Mouse (Mus musculus): ENCODE data around the gene Zfp940. TPM values are rescaled to one million over a fixed set of nuclear protein-coding genes. Genes with fewer than 3 reads are reported as not detected.
"Not testable (repeated sequence)": the region's sequence is repeated elsewhere in the genome, so short reads cannot be mapped to it uniquely, and the experiment has no call there.

Gene Zfp940
- total and polyA plus RNA-seq, 3 experiments: 8.4 to 13.7 TPM; not detected in 1

- Histone ChIP-seq H3K4me3 (ENCODE audit: control insufficient read depth in 1 of 2, insufficient read depth in 1 of 2, low read depth in 2 of 2, low read length in 2 of 2) (no peak overlapping the region), H3K4me1 (ENCODE audit: control insufficient read depth in 1 of 2, insufficient read depth in 2 of 2, low read length in 2 of 2) (no peaks in the 10 kb centered on the region), H3K27me3 (ENCODE audit: control insufficient read depth in 1 of 2, insufficient read depth in 2 of 2, low read length in 2 of 2) (no peaks in the 10 kb centered on the region), H3K36me3 (ENCODE audit: control insufficient read depth in 1 of 2, insufficient read depth in 2 of 2, low read length in 2 of 2) (no peaks in the 10 kb centered on the region; a peak in 1 of 4 replicates), H3K79me2 (ENCODE audit: control insufficient read depth, insufficient read depth, low read length, poor library complexity) (no peaks in the 10 kb centered on the region), H3K27ac (ENCODE audit: control insufficient read depth, low read depth, low read length) (no peak overlapping the region), H3K9me3 (replicated peaks; ENCODE audit: insufficient read depth, low read length) (no peaks in the 10 kb centered on the region), H3K9ac (ENCODE audit: control insufficient read depth, low read depth, low read length, poor library complexity, severe bottlenecking) (no peak overlapping the region)
- no peak for TF ChIP-seq MXI1 (IDR thresholded peaks at IDR 0.05; ENCODE audit: low read depth, low read length)
- no peak for TF ChIP-seq CHD2 (IDR thresholded peaks at IDR 0.05; ENCODE audit: low read length)
- no peak for TF ChIP-seq TAL1 (IDR thresholded peaks at IDR 0.05; ENCODE audit: low read length)
- TF ChIP-seq POLR2AphosphoS2 (IDR thresholded peaks at IDR 0.05; ENCODE audit: low read length): no peak
- no peak for TF ChIP-seq SMC3 (IDR thresholded peaks at IDR 0.05; ENCODE audit: low read depth, low read length)
- TF ChIP-seq ZKSCAN1 (IDR thresholded peaks at IDR 0.05; ENCODE audit: low read depth, low read length): no peak
- no peak for TF ChIP-seq ELF1 (IDR thresholded peaks at IDR 0.05; ENCODE audit: low read depth, low read length)
- no peak for TF ChIP-seq GATA1 (IDR thresholded peaks at IDR 0.05; ENCODE audit: low read depth, low read length)
- TF ChIP-seq POLR2A (IDR thresholded peaks at IDR 0.05; ENCODE audit: control insufficient read depth in 1 of 2, insufficient read depth in 1 of 2, low read depth in 1 of 2, low read length in 2 of 2, poor library complexity in 1 of 2): no peak
- TF ChIP-seq KAT2A (conservative IDR thresholded peaks at IDR 0.05; ENCODE audit: low read depth, low read length): no peak
- no peak for TF ChIP-seq MYC (IDR thresholded peaks at IDR 0.05; ENCODE audit: low read depth, low read length)
- no peak for TF ChIP-seq EP300 (IDR thresholded peaks at IDR 0.05; ENCODE audit: low read depth in 1 of 2, low read length in 2 of 2)
- TF ChIP-seq NELFE (IDR thresholded peaks at IDR 0.05; ENCODE audit: low read depth, low read length): no peak
- TF ChIP-seq CHD1 (IDR thresholded peaks at IDR 0.05; ENCODE audit: low read depth, low read length): no peak
- no peak for TF ChIP-seq POLR2AphosphoS5 (IDR thresholded peaks at IDR 0.05; ENCODE audit: borderline replicate concordance, low read depth, low read length)
- TF ChIP-seq UBTF (IDR thresholded peaks at IDR 0.05; ENCODE audit: borderline replicate concordance, insufficient read depth, low read depth, low read length): no peak
- no peak for TF ChIP-seq RAD21 (IDR thresholded peaks at IDR 0.05; ENCODE audit: low read depth, low read length)
- no peak for TF ChIP-seq RCOR1 (IDR thresholded peaks at IDR 0.05; ENCODE audit: low read depth, low read length)
- no peak for TF ChIP-seq MYB (IDR thresholded peaks at IDR 0.05; ENCODE audit: low read depth, low read length)
- no peak for TF ChIP-seq E2F4 (IDR thresholded peaks at IDR 0.05; ENCODE audit: borderline replicate concordance, low read depth, low read length)
- no peak for DNase-seq (ENCODE audit: low read depth, low spot score)
These were observed 27.4 kb upstream of the Zfp940 start for GRCm38 (mm10) chr7:29880916-29881315.

- Histone ChIP-seq H3K36me3 (ENCODE audit: control insufficient read depth in 1 of 2, insufficient read depth in 2 of 2, low read length in 2 of 2) (peaks cover 0 to 5% of the 10 kb centered on the region in 2 experiments; a peak in 2 of 4 replicates), H3K9ac (ENCODE audit: control insufficient read depth, low read depth, low read length, poor library complexity, severe bottlenecking) (no peak overlapping the region), H3K9me3 (replicated peaks; ENCODE audit: insufficient read depth, low read length) (no peaks in the 10 kb centered on the region), H3K4me3 (ENCODE audit: control insufficient read depth in 1 of 2, insufficient read depth in 1 of 2, low read depth in 2 of 2, low read length in 2 of 2) (no peak overlapping the region), H3K4me1 (ENCODE audit: control insufficient read depth in 1 of 2, insufficient read depth in 2 of 2, low read length in 2 of 2) (no peaks in the 10 kb centered on the region), H3K27me3 (ENCODE audit: control insufficient read depth in 1 of 2, insufficient read depth in 2 of 2, low read length in 2 of 2) (no peaks in the 10 kb centered on the region), H3K27ac (ENCODE audit: control insufficient read depth, low read depth, low read length) (no peak overlapping the region), H3K79me2 (ENCODE audit: control insufficient read depth, insufficient read depth, low read length, poor library complexity) (no peaks in the 10 kb centered on the region)
- DNase-seq (ENCODE audit: low read depth, low spot score): no peak
- TF ChIP-seq UBTF (IDR thresholded peaks at IDR 0.05; ENCODE audit: borderline replicate concordance, insufficient read depth, low read depth, low read length): no peak
- TF ChIP-seq NELFE (IDR thresholded peaks at IDR 0.05; ENCODE audit: low read depth, low read length): no peak
- no peak for TF ChIP-seq RAD21 (IDR thresholded peaks at IDR 0.05; ENCODE audit: low read depth, low read length)
- no peak for TF ChIP-seq SIN3A (IDR thresholded peaks at IDR 0.05; ENCODE audit: low read length)
- no peak for TF ChIP-seq ZNF384 (IDR thresholded peaks at IDR 0.05; ENCODE audit: low read depth, low read length)
- no peak for TF ChIP-seq SMC3 (IDR thresholded peaks at IDR 0.05; ENCODE audit: low read depth, low read length)
- no peak for TF ChIP-seq GABPA (IDR thresholded peaks at IDR 0.05; ENCODE audit: low read depth, low read length)
- no peak for TF ChIP-seq KAT2A (conservative IDR thresholded peaks at IDR 0.05; ENCODE audit: low read depth, low read length)
- TF ChIP-seq USF2 (IDR thresholded peaks at IDR 0.05; ENCODE audit: borderline replicate concordance in 1 of 2, insufficient read depth in 1 of 2, low read depth in 1 of 2, low read length in 2 of 2): no peak
- no peak for TF ChIP-seq TCF12 (IDR thresholded peaks at IDR 0.05; ENCODE audit: low read depth, low read length)
- TF ChIP-seq POLR2A (IDR thresholded peaks at IDR 0.05; ENCODE audit: control insufficient read depth in 1 of 2, insufficient read depth in 1 of 2, low read depth in 1 of 2, low read length in 2 of 2, poor library complexity in 1 of 2): no peak
- no peak for TF ChIP-seq ZKSCAN1 (IDR thresholded peaks at IDR 0.05; ENCODE audit: low read depth, low read length)
- no peak for TF ChIP-seq TAL1 (IDR thresholded peaks at IDR 0.05; ENCODE audit: low read length)
- TF ChIP-seq POLR2AphosphoS5 (IDR thresholded peaks at IDR 0.05; ENCODE audit: borderline replicate concordance, low read depth, low read length): no peak
These were observed 26.6 kb upstream of the Zfp940 start for GRCm38 (mm10) chr7:29880056-29880455.

DNA sequence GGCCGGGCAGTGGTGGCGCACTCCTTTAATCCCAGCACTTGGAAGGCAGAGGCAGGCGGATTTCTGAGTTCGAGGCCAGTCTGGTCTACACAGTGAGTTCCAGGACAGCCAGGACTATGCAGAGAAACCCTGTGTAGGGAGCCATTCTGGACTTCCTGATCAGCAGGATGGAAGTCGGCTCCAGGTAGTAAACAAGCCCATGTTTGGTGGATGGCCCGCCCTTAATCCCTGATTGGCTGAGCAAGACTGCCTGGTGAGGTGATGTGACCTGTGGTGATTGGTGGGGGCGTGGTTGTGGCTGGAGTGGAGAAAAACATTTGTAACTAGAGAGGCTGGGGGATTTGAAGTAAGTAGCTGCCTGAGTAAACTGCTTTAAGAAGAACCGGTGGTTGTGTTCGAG lies 24.1 kb upstream of the Zfp940 start:
- DNase-seq (ENCODE audit: low read depth, low spot score); H3K4me1 ChIP-seq (ENCODE audit: control insufficient read depth in 1 of 2, insufficient read depth in 2 of 2, low read length in 2 of 2); H3K9ac ChIP-seq (ENCODE audit: control insufficient read depth, low read depth, low read length, poor library complexity, severe bottlenecking); H3K79me2 ChIP-seq (ENCODE audit: control insufficient read depth, insufficient read depth, low read length, poor library complexity); H3K9me3 ChIP-seq (replicated peaks; ENCODE audit: insufficient read depth, low read length); H3K4me3 ChIP-seq (ENCODE audit: control insufficient read depth in 1 of 2, insufficient read depth in 1 of 2, low read depth in 2 of 2, low read length in 2 of 2); H3K27me3 ChIP-seq (ENCODE audit: control insufficient read depth in 1 of 2, insufficient read depth in 2 of 2, low read length in 2 of 2); H3K27ac ChIP-seq (ENCODE audit: control insufficient read depth, low read depth, low read length); H3K36me3 ChIP-seq (ENCODE audit: control insufficient read depth in 1 of 2, insufficient read depth in 2 of 2, low read length in 2 of 2): not testable (repeated sequence)
